8 mouse cellular contexts compared by ENCODE assay signal in the genomic region with DNA sequence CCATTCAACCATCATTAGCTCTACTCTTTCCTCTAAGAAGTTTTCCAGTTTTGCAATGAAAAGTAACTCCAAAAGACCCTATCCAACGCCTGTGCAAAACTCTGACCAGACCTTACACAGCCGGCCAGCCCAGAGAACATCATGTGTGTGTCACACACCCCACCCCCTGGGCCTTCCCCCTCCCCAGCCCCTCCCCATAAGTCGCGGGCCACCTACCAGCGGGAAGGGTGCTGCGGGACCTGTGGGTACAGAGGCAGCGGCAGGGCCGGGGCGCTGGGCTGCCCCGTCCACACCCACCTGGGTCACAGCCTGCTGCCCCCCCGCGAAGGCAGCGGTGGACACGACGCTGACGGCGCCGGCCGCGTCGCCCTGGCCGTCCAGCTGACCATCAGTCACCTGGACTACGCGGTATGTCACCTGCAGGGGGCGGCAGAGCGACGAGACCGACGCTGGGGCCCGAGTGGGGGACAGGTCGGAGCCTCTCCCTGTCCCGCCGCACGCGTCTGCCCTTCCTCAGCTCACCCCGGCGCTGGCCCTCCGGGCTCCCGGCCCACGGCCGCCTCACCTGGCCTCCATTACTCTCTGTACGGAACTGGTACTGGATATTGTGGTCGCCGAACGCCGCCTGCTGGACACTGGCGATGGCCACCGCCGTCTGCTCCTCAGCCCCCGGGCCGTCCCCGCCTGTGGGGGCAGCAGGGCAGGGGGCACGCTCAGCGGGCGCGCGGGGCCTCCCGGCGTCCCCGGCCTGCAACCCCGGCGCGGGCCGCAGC. TPM values are rescaled to one million over a fixed set of nuclear protein-coding genes. Genes with fewer than 3 reads are reported as not detected.
DNase-seq lines count a peak whose midpoint lies in the region; ATAC-seq and TF ChIP-seq lines count a peak whose summit lies in the region.

No protein-coding gene starts in this region.

- peak overlapping the region; percentile 100 for H3K9ac ChIP-seq in intestine, postnatal 0 days (ENCODE audit: low read depth, low read length)
- H3K9ac ChIP-seq in midbrain, embryonic 11.5 days (ENCODE audit: low read length): peak overlapping the region; percentile 99

- H3K27ac ChIP-seq in embryonic facial prominence, embryonic 10.5 days (replicated peaks): peak overlapping the region; percentile 99
- peak overlapping the region; percentile 99 for H3K27ac ChIP-seq in intestine, postnatal 0 days (ENCODE audit: low read depth, low read length)
- peak overlapping the region; percentile 95 for H3K27ac ChIP-seq in midbrain, embryonic 11.5 days (ENCODE audit: low read depth, low read length)

- H3K4me2 ChIP-seq in intestine, postnatal 0 days (replicated peaks; ENCODE audit: low read depth): peak overlapping the region; percentile 92
- peak overlapping the region; percentile 80 for H3K4me2 ChIP-seq in midbrain, embryonic 11.5 days

- peaks cover 21% of the 10 kb centered on the region for H3K4me1 ChIP-seq in embryonic facial prominence, embryonic 10.5 days
- peaks cover 4% of the 10 kb centered on the region; the same call in 1 of the 2 replicates for H3K4me1 ChIP-seq in intestine, postnatal 0 days (replicated peaks; ENCODE audit: control insufficient read depth, insufficient read depth, low read length)
- peaks cover 18% of the 10 kb centered on the region for H3K4me1 ChIP-seq in midbrain, embryonic 11.5 days (ENCODE audit: control insufficient read depth, insufficient read depth, low read length)

- peak overlapping the region; percentile 95 for H3K4me3 ChIP-seq in embryonic facial prominence, embryonic 10.5 days
- H3K4me3 ChIP-seq in intestine, postnatal 0 days (ENCODE audit: low read depth, low read length): peak overlapping the region; percentile 92
- H3K4me3 ChIP-seq in midbrain, embryonic 11.5 days (ENCODE audit: low read depth, low read length): peak overlapping the region; percentile 95

- intact Hi-C loops in left cerebral cortex, postnatal 4 days (cut with DNase I): no loop called here

- peak; percentile 44 for ATAC-seq in granulocyte monocyte progenitor cell, adult 5-6 weeks (replicated peaks; ENCODE audit: poor library complexity, severe bottlenecking)
- ATAC-seq in intestine, postnatal 0 days: peak; percentile 66
- ATAC-seq in midbrain, embryonic 11.5 days (ENCODE audit: low FRiP score): peak; percentile 76

- H3K27me3 ChIP-seq in embryonic facial prominence, embryonic 10.5 days (replicated peaks; ENCODE audit: low read depth, poor library complexity, severe bottlenecking): no peaks in the 10 kb centered on the region
- H3K27me3 ChIP-seq in intestine, postnatal 0 days (replicated peaks; ENCODE audit: control insufficient read depth, insufficient read depth, low read length): no peaks in the 10 kb centered on the region
- no peaks in the 10 kb centered on the region for H3K27me3 ChIP-seq in midbrain, embryonic 11.5 days (ENCODE audit: control insufficient read depth, insufficient read depth, low read length)

- TF ChIP-seq CTCF in intestine, postnatal 0 days (IDR thresholded peaks at IDR 0.05; ENCODE audit: low read depth): peak; percentile 95

- under 1% methylated on average over 64 of the region's 64 CpGs for WGBS in embryonic facial prominence, embryonic 10.5 days
- WGBS in intestine, postnatal 0 days: under 1% methylated on average over 57 of the region's 64 CpGs
- WGBS in midbrain, embryonic 11.5 days: under 1% methylated on average over 63 of the region's 64 CpGs

- DNase-seq in adrenal gland, postnatal 10 days: peak; percentile 95
- DNase-seq in embryonic facial prominence, embryonic 10.5 days (ENCODE audit: low spot score): peak; percentile 94
- peak; percentile 92 for DNase-seq in left cerebral cortex, postnatal 4 days
- peak; percentile 98 for DNase-seq in midbrain, embryonic 11.5 days (ENCODE audit: low spot score, missing footprints)
- peak; percentile 82 for DNase-seq in right cerebral cortex, postnatal 4 days
- DNase-seq in yolk sac, embryonic 10.5 days (ENCODE audit: low spot score): peak; percentile 89

- H3K9me3 ChIP-seq in embryonic facial prominence, embryonic 10.5 days: no peaks in the 10 kb centered on the region
- H3K9me3 ChIP-seq in intestine, postnatal 0 days (ENCODE audit: control insufficient read depth): no peaks in the 10 kb centered on the region
- no peaks in the 10 kb centered on the region for H3K9me3 ChIP-seq in midbrain, embryonic 11.5 days (ENCODE audit: control insufficient read depth, low read length)

- peaks cover 72% of the 10 kb centered on the region for H3K36me3 ChIP-seq in embryonic facial prominence, embryonic 10.5 days (replicated peaks)
- H3K36me3 ChIP-seq in intestine, postnatal 0 days (ENCODE audit: control insufficient read depth, insufficient read depth): peaks cover 55% of the 10 kb centered on the region
- peaks cover 15% of the 10 kb centered on the region for H3K36me3 ChIP-seq in midbrain, embryonic 11.5 days (ENCODE audit: control insufficient read depth, insufficient read depth, low read length)

RNA-seq across cellular contexts. Expression of a gene that starts 0.8 kb away (rescaled TPM):
- total RNA-seq in adrenal gland, postnatal 10 days (2021): 100 to 1,000 TPM; 105 to 108 TPM
- polyA plus RNA-seq in embryonic facial prominence, embryonic 10.5 days (2016; fragmentation: Nextera tagmentation; extraction: Ambion mirVana): 25.1 and 29.6 TPM in 2 replicates
- total RNA-seq in granulocyte monocyte progenitor cell, adult 5-6 weeks (2014; fragmentation: Nextera tagmentation): 87.7 and 105 TPM in 2 replicates
- total RNA-seq in granulocyte monocyte progenitor cell, adult 5-6 weeks (2017): 103 and 128 TPM in 2 replicates
- 13.3 and 15.0 TPM in 2 replicates for polyA plus RNA-seq in intestine, postnatal 0 days (2015; fragmentation: Nextera tagmentation; extraction: Ambion mirVana)
- 100 to 1,000 TPM in 1 of 2 experiments, 10 to 100 TPM in 1; 92.8 to 105 TPM for total RNA-seq in left cerebral cortex, postnatal 4 days (2021)
- 20.6 and 21.7 TPM in 2 replicates for polyA plus RNA-seq in midbrain, embryonic 11.5 days (2014; fragmentation: Nextera tagmentation; extraction: Ambion mirVana)

RNA-seq across cellular contexts. Expression of a gene that starts 11.9 kb away (rescaled TPM):
- 1 to 10 TPM in 1 of 2 experiments, under 1 TPM in 1; 0.88 to 1.3 TPM for total RNA-seq in adrenal gland, postnatal 10 days (2021)
- not detected in 2 replicates for polyA plus RNA-seq in embryonic facial prominence, embryonic 10.5 days (2016; fragmentation: Nextera tagmentation; extraction: Ambion mirVana)
- total RNA-seq in granulocyte monocyte progenitor cell, adult 5-6 weeks (2014; fragmentation: Nextera tagmentation): not detected in 2 replicates
- total RNA-seq in granulocyte monocyte progenitor cell, adult 5-6 weeks (2017): not detected in 2 replicates
- 0.43 TPM in 1 of 2 replicates, not detected in the other for polyA plus RNA-seq in intestine, postnatal 0 days (2015; fragmentation: Nextera tagmentation; extraction: Ambion mirVana)
- not detected for total RNA-seq in left cerebral cortex, postnatal 4 days (2021)
- 0.40 TPM in 1 of 2 replicates, not detected in the other for polyA plus RNA-seq in midbrain, embryonic 11.5 days (2014; fragmentation: Nextera tagmentation; extraction: Ambion mirVana)

RNA-seq across cellular contexts. Expression of a gene that starts 17.5 kb away (rescaled TPM):
- total RNA-seq in adrenal gland, postnatal 10 days (2021): 10 to 100 TPM; 11.2 to 21.6 TPM
- 33.1 and 33.4 TPM in 2 replicates for polyA plus RNA-seq in embryonic facial prominence, embryonic 10.5 days (2016; fragmentation: Nextera tagmentation; extraction: Ambion mirVana)
- total RNA-seq in granulocyte monocyte progenitor cell, adult 5-6 weeks (2014; fragmentation: Nextera tagmentation): not detected in 2 replicates
- 0.10 and 0.22 TPM in 2 replicates for total RNA-seq in granulocyte monocyte progenitor cell, adult 5-6 weeks (2017)
- 110 and 118 TPM in 2 replicates for polyA plus RNA-seq in intestine, postnatal 0 days (2015; fragmentation: Nextera tagmentation; extraction: Ambion mirVana)
- total RNA-seq in left cerebral cortex, postnatal 4 days (2021): 10 to 100 TPM; 12.5 to 12.8 TPM
- 10.2 and 13.1 TPM in 2 replicates for polyA plus RNA-seq in midbrain, embryonic 11.5 days (2014; fragmentation: Nextera tagmentation; extraction: Ambion mirVana)

RNA-seq across cellular contexts. Expression of a gene that starts 17.8 kb away (rescaled TPM):
- under 1 TPM; 0.39 to 0.63 TPM for total RNA-seq in adrenal gland, postnatal 10 days (2021)
- 2.9 and 3.3 TPM in 2 replicates for polyA plus RNA-seq in embryonic facial prominence, embryonic 10.5 days (2016; fragmentation: Nextera tagmentation; extraction: Ambion mirVana)
- not detected in 2 replicates for total RNA-seq in granulocyte monocyte progenitor cell, adult 5-6 weeks (2014; fragmentation: Nextera tagmentation)
- total RNA-seq in granulocyte monocyte progenitor cell, adult 5-6 weeks (2017): not detected in 2 replicates
- 10.4 and 12.0 TPM in 2 replicates for polyA plus RNA-seq in intestine, postnatal 0 days (2015; fragmentation: Nextera tagmentation; extraction: Ambion mirVana)
- under 1 TPM in 1 of 2 experiments, not detected in 1; 0.42 TPM for total RNA-seq in left cerebral cortex, postnatal 4 days (2021)
- polyA plus RNA-seq in midbrain, embryonic 11.5 days (2014; fragmentation: Nextera tagmentation; extraction: Ambion mirVana): 0.25 and 0.62 TPM in 2 replicates

RNA-seq across cellular contexts. Expression of a gene that starts 31.3 kb away (rescaled TPM):
- 1 to 10 TPM in 1 of 2 experiments, not detected in 1; 1.1 TPM for total RNA-seq in adrenal gland, postnatal 10 days (2021)
- not detected in 2 replicates for polyA plus RNA-seq in embryonic facial prominence, embryonic 10.5 days (2016; fragmentation: Nextera tagmentation; extraction: Ambion mirVana)
- not detected in 2 replicates for total RNA-seq in granulocyte monocyte progenitor cell, adult 5-6 weeks (2014; fragmentation: Nextera tagmentation)
- not detected in 2 replicates for total RNA-seq in granulocyte monocyte progenitor cell, adult 5-6 weeks (2017)
- not detected in 2 replicates for polyA plus RNA-seq in intestine, postnatal 0 days (2015; fragmentation: Nextera tagmentation; extraction: Ambion mirVana)
- not detected for total RNA-seq in left cerebral cortex, postnatal 4 days (2021)
- polyA plus RNA-seq in midbrain, embryonic 11.5 days (2014; fragmentation: Nextera tagmentation; extraction: Ambion mirVana): not detected in 2 replicates

Comparison
In these comparisons a context has a peak if more than half of its experiments do, and no peak if none do; other contexts are left out.
1. Peak in every context shown above with its lines: DNase-seq, ATAC-seq, H3K4me3 ChIP-seq and H3K27ac ChIP-seq.
2. RNA of a gene that starts 17.5 kb away (total RNA-seq): 11.2 to 21.6 TPM in adrenal gland, postnatal 10 days and 12.5 to 12.8 TPM in left cerebral cortex, postnatal 4 days; 0.10 to 0.22 TPM in granulocyte monocyte progenitor cell, adult 5-6 weeks; every median in the first group is over 10 times any median in the second.